Mouse (Mus musculus) right cerebral cortex, adult 2 months (tissue): ENCODE data around the gene Gm3453.
"Not testable (repeated sequence)": the region's sequence is repeated elsewhere in the genome, so short reads cannot be mapped to it uniquely, and the experiment has no call there.

Experiments
- DNase-seq, 2 experiments: peaks; one replicate each; pipeline ENCODE4 v3.0.0; 2021 to 2022; ENCODE audit warnings: low spot score in 2 of 2

The Gm3453 gene

DNA sequence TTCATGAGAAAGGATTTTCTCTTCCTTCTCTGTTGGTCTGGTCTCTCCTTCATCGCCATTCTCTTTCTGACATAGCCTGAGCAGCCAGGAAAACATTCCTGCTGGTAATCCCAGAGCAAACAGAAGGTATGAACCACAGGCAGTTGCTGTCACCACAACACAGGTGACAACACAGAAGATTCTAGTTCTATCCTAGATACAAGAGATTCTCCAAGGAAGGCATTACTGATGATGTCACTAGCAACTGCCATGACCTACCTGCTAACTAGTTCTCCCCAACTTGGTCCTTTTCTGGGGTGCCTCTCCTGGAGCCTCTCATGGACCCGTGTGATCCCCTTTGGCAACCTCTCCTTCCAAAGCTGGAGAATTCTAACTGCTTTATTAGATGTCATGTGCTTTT lies at the start of gene Gm3453:
Gene Gm3453, minus strand, starts transcription at position 101 of the 400 bp plus-strand sequence.
- DNase-seq, result not testable (repeated sequence)

DNA sequence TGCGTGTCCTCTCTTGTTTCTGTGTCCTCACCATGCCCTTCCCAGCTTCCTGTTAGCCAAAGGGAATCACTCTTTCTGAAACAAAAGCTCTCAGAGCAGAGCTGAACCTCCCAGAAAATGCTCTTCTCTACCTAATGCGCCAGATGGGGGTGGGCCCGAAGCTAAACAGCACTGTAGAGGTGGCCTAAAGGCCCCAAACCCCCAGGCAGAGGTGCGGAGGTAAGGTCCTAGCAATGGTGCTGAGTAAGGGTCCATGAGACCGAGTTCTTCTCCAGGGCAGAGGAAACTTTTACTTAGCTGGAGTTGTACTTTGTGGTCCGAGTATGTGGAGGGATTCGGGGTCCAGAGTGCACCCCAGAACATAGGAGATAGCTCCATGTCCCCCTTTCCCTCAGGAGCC lies 8.2 kb upstream of the Gm3453 start:
- DNase-seq, result not testable (repeated sequence)

DNA sequence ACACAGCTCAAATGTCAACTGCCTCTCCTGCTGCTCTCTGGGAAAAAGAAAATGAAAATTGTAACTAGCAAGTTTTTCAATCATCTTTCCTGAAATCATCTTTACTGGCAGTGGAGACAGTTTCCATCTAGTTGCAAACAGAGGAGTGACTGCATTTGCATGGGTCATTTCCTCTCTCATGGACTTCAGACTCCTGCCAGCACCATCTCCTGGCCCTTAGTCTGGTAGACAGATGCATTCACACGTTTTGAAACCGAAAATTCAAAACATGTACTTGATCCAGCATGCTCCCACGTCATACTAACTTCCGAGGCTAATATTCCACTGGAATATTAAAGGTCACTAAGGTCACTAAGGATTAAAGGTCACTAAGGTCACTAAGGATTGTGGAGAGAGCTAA lies 16.5 kb downstream of the Gm3453 start:
- not testable (repeated sequence) for DNase-seq

DNA sequence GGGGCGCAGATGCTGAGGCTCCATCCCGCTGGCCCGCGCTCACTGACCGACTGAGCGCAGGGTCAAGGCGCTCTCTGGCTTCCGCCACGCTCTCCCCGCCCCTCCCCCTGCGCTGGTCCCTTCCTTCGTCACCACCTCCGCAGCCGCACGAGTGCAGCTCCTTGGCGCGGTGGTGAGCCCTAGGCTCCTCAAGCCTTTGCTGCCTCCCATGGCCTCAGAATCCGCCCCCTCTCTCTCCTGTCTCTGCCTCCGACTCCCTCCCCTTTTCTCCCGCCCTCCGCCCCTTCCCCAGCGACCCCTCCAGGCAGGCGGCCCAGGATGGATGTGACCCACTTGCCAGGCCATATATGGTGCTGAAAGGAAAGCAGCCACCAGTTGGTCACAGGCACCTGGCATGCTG lies 17.3 kb downstream of the Gm3453 start, which contains the start of gene Gm3248:
Gene Gm3248, minus strand, starts transcription at position 111 of the 400 bp plus-strand sequence.
- peak; percentile 13 to 28 for DNase-seq

DNA sequence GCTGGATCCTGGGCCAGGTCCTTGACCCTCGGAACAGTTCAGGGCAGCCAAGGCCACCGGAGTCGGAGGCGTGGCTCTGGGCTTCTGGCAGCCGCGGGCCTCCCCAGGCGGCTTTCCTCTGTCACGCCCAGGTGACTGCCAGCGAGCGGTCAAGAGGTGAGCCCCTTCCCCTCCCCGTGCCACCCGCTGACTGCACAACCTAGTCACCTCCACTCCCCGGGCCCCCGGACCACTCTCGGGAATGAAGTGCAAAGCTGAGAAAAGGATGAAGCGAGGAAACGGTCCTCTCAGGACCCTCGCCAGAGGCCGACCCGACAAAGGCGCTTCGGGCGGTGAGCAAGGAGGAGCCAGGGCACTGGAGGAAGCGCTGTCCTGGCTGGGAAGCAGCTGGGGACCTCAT lies 17.8 kb downstream of the Gm3453 start:
- peak; percentile 1 to 3 for DNase-seq

DNA sequence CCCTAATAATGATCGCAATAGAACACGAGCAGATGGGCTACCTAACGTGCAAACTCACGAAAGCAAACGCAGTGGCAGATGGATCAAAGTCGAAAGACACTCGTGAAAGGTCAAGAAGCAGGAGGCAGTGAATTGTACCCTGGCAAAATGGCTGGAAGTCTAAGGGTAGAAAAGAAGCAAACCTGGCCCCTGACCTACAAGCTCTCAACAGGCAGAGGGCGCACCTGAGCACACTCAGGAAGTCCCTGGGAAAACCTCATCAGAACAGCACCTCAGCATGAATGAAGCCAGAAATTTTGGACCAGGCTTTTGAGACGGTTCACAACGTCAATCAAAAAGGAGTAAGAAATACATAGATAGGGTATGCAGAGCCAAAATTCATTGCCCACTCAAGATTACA lies 18.5 kb downstream of the Gm3453 start:
- DNase-seq, result peak; percentile 38 to 41

DNA sequence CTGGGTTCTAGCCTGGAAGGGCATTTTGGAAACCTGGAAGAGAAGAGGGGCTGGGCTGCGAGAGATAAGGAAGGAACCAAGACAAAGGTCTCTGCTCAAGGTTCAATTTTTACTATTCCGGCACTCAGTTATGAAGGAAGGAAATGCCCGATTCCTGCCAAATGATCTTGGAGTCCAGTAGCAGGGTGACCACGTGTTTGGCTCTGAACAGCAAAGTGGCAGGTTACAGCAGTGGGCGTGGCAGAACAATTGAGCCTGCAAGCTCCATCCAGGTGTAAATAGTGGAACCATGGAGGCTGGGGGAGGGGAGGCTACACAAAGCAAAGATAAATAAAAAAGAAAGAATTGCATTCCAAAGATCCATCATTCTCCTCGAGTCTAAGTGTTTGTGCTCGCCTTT lies 55.7 kb downstream of the Gm3453 start:
- DNase-seq, result not testable (repeated sequence)
